Mouse (Mus musculus): ENCODE results near the gene Ssr1.

Ssr1 gene

DNA sequence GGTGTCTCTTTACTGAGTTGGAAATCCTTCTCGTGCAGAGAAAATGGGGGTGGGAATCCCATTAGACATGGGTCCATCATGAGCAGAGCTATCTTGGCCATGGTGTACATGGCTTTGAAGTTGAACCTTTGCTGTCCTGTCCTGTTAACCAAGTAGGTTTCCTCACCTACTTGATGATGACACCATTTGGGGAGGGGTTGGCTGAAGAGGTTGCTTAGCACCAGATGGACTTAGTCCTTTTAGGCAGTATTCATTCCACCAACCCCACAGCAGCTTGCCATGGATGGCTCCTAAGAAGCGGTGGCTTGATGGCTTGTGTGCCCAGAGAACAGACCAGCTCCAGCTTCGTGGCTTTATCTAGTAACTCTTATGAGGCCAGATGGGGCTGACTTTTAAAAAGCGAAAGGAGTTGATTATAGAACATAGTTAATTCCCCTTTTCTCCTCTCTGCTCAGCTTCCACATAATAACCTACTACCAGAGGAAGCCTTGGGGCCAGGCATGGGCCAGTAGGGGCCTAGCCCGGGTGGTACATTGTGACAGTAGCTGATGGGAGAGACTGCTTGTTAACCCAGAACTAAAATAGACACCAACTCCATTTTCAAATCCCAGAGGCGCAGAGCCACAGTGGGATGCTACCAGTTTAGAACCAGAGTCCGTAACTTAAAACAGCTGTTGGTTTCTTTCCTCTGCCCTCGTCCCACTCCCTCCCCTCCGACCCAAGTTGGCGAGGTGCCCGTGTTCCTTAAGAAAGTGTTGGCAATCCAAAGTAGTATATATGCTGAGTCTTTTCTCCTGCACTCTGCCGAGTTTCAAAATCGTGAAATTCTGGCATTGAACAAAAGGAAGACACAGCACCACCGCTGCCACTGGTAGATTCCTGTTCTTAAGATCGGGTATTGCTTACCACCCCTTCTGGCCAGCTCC lies 75.4 kb downstream of the Ssr1 start:
- DNase-seq (ENCODE audit: low read depth, low spot score): no peak

Measured in ES-CJ7 (cell line).